Comparison of ENCODE assay signal across 35 mouse cellular contexts in the genomic region with DNA sequence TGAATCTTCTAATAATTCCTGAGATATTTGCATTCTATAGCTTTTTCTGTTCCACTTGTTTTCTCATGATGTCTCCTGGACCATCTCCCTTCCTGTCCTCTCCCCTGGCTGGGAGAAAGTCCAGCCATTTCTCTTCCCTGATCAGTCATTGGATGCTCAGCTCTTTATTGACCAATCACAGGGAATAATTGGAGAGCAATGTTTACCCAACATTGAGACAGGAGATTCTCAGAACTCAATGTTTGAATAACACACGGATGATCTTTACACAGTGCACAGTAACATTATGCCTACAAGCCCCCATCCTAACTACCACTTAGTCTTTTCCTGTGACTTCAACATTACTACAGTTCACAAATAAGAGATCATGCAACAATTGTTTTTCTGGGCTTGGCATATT. TPM values are rescaled to one million over a fixed set of nuclear protein-coding genes. Genes with fewer than 3 reads are reported as not detected.
"Had no signal": no experiment of that assay in that cellular context is flagged by ENCODE, and none has a peak within 500 bp of the region (broad histone marks: within the 10 kb centered on the region; RNA-seq: fewer than 3 reads in every experiment).

No protein-coding gene starts in this region.

- H3K9me3 ChIP-seq: heart, embryonic 10.5 days; heart, embryonic 13.5 days; heart, embryonic 15.5 days; hindbrain, embryonic 13.5 days; hindbrain, embryonic 15.5 days; kidney, embryonic 15.5 days; limb, embryonic 13.5 days; limb, embryonic 15.5 days had no signal

- H3K27me3 ChIP-seq: heart, embryonic 13.5 days; heart, embryonic 15.5 days; hindbrain, embryonic 13.5 days; hindbrain, embryonic 15.5 days; kidney, embryonic 15.5 days; limb, embryonic 13.5 days; limb, embryonic 15.5 days had no signal

- H3K4me2 ChIP-seq: heart, embryonic 13.5 days; heart, embryonic 15.5 days; hindbrain, embryonic 13.5 days; hindbrain, embryonic 15.5 days; kidney, embryonic 15.5 days; limb, embryonic 13.5 days; limb, embryonic 15.5 days had no signal

- H3K9ac ChIP-seq: heart, embryonic 13.5 days; heart, embryonic 15.5 days; hindbrain, embryonic 13.5 days; hindbrain, embryonic 15.5 days; kidney, embryonic 15.5 days; limb, embryonic 13.5 days; limb, embryonic 15.5 days; liver, embryonic 14.5 days had no signal

- H3K4me3 ChIP-seq: gastrocnemius, adult 2 months; heart, embryonic 10.5 days; heart, embryonic 13.5 days; heart, embryonic 15.5 days; hindbrain, embryonic 13.5 days; hindbrain, embryonic 15.5 days; kidney, embryonic 15.5 days; limb, embryonic 13.5 days; limb, embryonic 15.5 days had no signal

- ATAC-seq: hindbrain, postnatal 0 days; intestine, embryonic 16.5 days had no signal

- DNase-seq: gastrocnemius, adult 2 months; gastrocnemius, postnatal 10 days; gastrocnemius, postnatal 36 days; heart, adult 18-20 months; heart, postnatal 14 days; heart, postnatal 36 days; kidney, adult 11 months; kidney, adult 2 months; kidney, adult 9 months; kidney, postnatal 14 days; kidney, postnatal 36 days; layer of hippocampus, adult 9-11 months; layer of hippocampus, postnatal 36 days; left cerebral cortex, postnatal 4 days had no signal

- H3K27ac ChIP-seq: gastrocnemius, adult 2 months; heart, embryonic 10.5 days; heart, embryonic 13.5 days; heart, embryonic 15.5 days; hindbrain, embryonic 13.5 days; hindbrain, embryonic 15.5 days; hindbrain, postnatal 0 days; kidney, embryonic 15.5 days; kidney, postnatal 0 days; limb, embryonic 13.5 days; limb, embryonic 15.5 days; liver, embryonic 14.5 days had no signal

- H3K4me1 ChIP-seq: heart, embryonic 10.5 days; heart, embryonic 13.5 days; heart, embryonic 15.5 days; hindbrain, embryonic 13.5 days; hindbrain, embryonic 15.5 days; kidney, embryonic 15.5 days; limb, embryonic 13.5 days; limb, embryonic 15.5 days had no signal

RNA-seq across cellular contexts. Expression of gene Pla2g4f, which starts 46.5 kb away (rescaled TPM):
- total RNA-seq: gastrocnemius, adult 2 months; gastrocnemius, postnatal 10 days; gastrocnemius, postnatal 36 days; heart, postnatal 14 days; heart, postnatal 36 days; hematopoietic stem cell, adult 5-6 weeks; hindbrain, postnatal 0 days; layer of hippocampus, adult 18-20 months; layer of hippocampus, adult 8-10 months; layer of hippocampus, postnatal 36 days; left cerebral cortex, adult 18-20 months; left cerebral cortex, adult 8-10 months; left cerebral cortex, postnatal 10 days; left cerebral cortex, postnatal 25 days; left cerebral cortex, postnatal 4 days had no signal
- polyA plus RNA-seq: hindbrain, embryonic 11.5 days; hindbrain, embryonic 13.5 days; hindbrain, postnatal 0 days; kidney, embryonic 15.5 days; limb, embryonic 11.5 days; liver, embryonic 14.5 days had no signal
